Mouse (Mus musculus): ENCODE data around the gene Mfsd2a.

DNA sequence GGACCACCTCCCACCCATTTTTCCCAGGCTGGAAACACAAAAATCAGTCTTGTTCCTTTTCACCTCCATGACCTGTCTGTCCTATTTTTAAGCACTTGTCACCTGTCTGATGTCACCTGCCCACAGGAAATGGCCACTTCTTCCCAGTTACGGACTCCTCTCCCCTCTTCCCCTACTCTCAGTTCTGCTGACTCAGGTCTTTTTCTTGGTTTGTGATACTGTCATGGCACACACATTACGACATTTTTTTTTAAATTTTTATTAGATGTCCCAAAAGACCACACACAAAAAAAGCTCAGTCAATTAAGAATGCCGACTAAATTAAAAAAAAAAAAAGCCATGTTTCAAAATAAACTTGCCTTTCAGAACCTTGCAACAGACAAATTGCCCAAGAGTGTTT is 21.5 kb upstream of the Mfsd2a start:
- no peak for TF ChIP-seq POLR2A (IDR thresholded peaks at IDR 0.05; ENCODE audit: insufficient read depth, low read length)
- no peak for TF ChIP-seq CTCF (IDR thresholded peaks at IDR 0.05; ENCODE audit: low read depth, low read length)
- no peak for TF ChIP-seq EP300 (IDR thresholded peaks at IDR 0.05; ENCODE audit: insufficient read depth, low read depth, low read length)

Data from ES-Bruce4 (cell line).